Mouse (Mus musculus) MEL (cell line): ENCODE data around the gene Atg13. TPM values are rescaled to one million over a fixed set of nuclear protein-coding genes. Genes with fewer than 3 reads are reported as not detected.

Experiments
- DNase-seq: peaks from one replicate; pipeline ENCODE4 v3.0.0; 2011; ENCODE audit warnings: low read depth, low spot score
- H3K27ac ChIP-seq: 2 replicates; pipeline ENCODE4 v1.5.1; 2012; ENCODE audit warnings: low read depth, mild to moderate bottlenecking, control low read depth, low read length, moderate library complexity; ENCODE audit not compliant: control insufficient read depth
- H3K27me3 ChIP-seq, 2 experiments: fragments of 150-350 bp in 1 of 2; sonication (generic) in 1 of 2; 2 replicates each; pipeline ENCODE4 v1.6.1; 2012; ENCODE audit warnings: low read length in 2 of 2, mild to moderate bottlenecking in 2 of 2, improper control_type of control experiment in 1 of 2, moderate library complexity in 1 of 2; ENCODE audit not compliant: insufficient read depth in 2 of 2, control insufficient read depth in 1 of 2
- H3K36me3 ChIP-seq, 2 experiments: 2 replicates each; pipeline ENCODE4 v1.6.1; 2012 to 2014; ENCODE audit warnings: low read length in 2 of 2, improper control_type of control experiment in 1 of 2, inconsistent platforms in 1 of 2, mild to moderate bottlenecking in 1 of 2; ENCODE audit not compliant: insufficient read depth in 2 of 2, control insufficient read depth in 1 of 2
- H3K4me1 ChIP-seq, 2 experiments: fragments of 150-350 bp in 1 of 2; sonication (generic) in 1 of 2; 2 replicates each; pipeline ENCODE4 v1.6.1; 2012; ENCODE audit warnings: low read length in 2 of 2, improper control_type of control experiment in 1 of 2, mild to moderate bottlenecking in 1 of 2; ENCODE audit not compliant: insufficient read depth in 2 of 2, control insufficient read depth in 1 of 2
- H3K4me3 ChIP-seq, 2 experiments: fragments of 150-350 bp in 1 of 2; sonication (generic) in 1 of 2; 2 replicates each; pipeline ENCODE4 v1.5.1; 2012; ENCODE audit warnings: low read depth in 2 of 2, low read length in 2 of 2, mild to moderate bottlenecking in 2 of 2, moderate library complexity in 2 of 2, control low read depth in 1 of 2, improper control_type of control experiment in 1 of 2; ENCODE audit not compliant: control insufficient read depth in 1 of 2, insufficient read depth in 1 of 2
- H3K79me2 ChIP-seq: 2 replicates; pipeline ENCODE4 v1.6.1; 2012; ENCODE audit warnings: mild to moderate bottlenecking, low read length, moderate library complexity; ENCODE audit not compliant: control insufficient read depth, poor library complexity, insufficient read depth
- H3K9ac ChIP-seq: 2 replicates; pipeline ENCODE4 v1.6.1; 2012; ENCODE audit warnings: low read depth, mild to moderate bottlenecking, control low read depth, low read length, moderate library complexity; ENCODE audit not compliant: control insufficient read depth, poor library complexity, severe bottlenecking
- H3K9me3 ChIP-seq: fragments of 150-350 bp; sonication (generic); replicated peaks from 2 replicates; pipeline ENCODE4 v1.6.1; 2012; ENCODE audit warnings: mild to moderate bottlenecking, low read length, improper control_type of control experiment, moderate library complexity; ENCODE audit not compliant: insufficient read depth
- BHLHE40 ChIP-seq: IDR thresholded peaks from 2 replicates; pipeline ENCODE4 v1.6.1; 2012; ENCODE audit warnings: low read depth, mild to moderate bottlenecking, inconsistent platforms, low read length, improper control_type of control experiment, borderline replicate concordance
- CTCF ChIP-seq, 3 experiments: IDR thresholded peaks in 2 of 3; conservative IDR thresholded peaks in 1 of 3; 2 replicates each; pipeline ENCODE4 v1.5.1; 2011 to 2012; ENCODE audit warnings: low read length in 3 of 3, low read depth in 2 of 3, mild to moderate bottlenecking in 2 of 3, improper control_type of control experiment in 1 of 3, inconsistent platforms in 1 of 3, mixed read lengths in 1 of 3, moderate library complexity in 1 of 3; ENCODE audit not compliant: control insufficient read depth in 1 of 3, insufficient read depth in 1 of 3, poor library complexity in 1 of 3, severe bottlenecking in 1 of 3
- EP300 ChIP-seq, 2 experiments: IDR thresholded peaks; 2 replicates each; pipeline ENCODE4 v1.6.1; 2011; ENCODE audit warnings: improper control_type of control experiment in 2 of 2, low read length in 2 of 2, low read depth in 1 of 2, mild to moderate bottlenecking in 1 of 2
- GABPA ChIP-seq: IDR thresholded peaks from 2 replicates; pipeline ENCODE4 v1.6.1; 2012; ENCODE audit warnings: low read depth, mild to moderate bottlenecking, inconsistent platforms, low read length, improper control_type of control experiment, moderate library complexity
- JUND ChIP-seq: IDR thresholded peaks from 2 replicates; pipeline ENCODE4 v1.6.1; 2011; ENCODE audit warnings: low read depth, mild to moderate bottlenecking, improper control_type of control experiment, low read length
- KAT2A ChIP-seq: conservative IDR thresholded peaks from 2 replicates; pipeline ENCODE4 v1.6.1; 2012; ENCODE audit warnings: low read depth, low read length, improper control_type of control experiment, inconsistent platforms
- MAFK ChIP-seq: IDR thresholded peaks from 2 replicates; pipeline ENCODE4 v1.6.1; 2011; ENCODE audit warnings: low read depth, mild to moderate bottlenecking, low read length, improper control_type of control experiment, borderline replicate concordance
- MYB ChIP-seq: IDR thresholded peaks from 2 replicates; pipeline ENCODE4 v1.6.1; 2011; ENCODE audit warnings: mild to moderate bottlenecking, low read depth, low read length, improper control_type of control experiment
- NELFE ChIP-seq: IDR thresholded peaks from 2 replicates; pipeline ENCODE4 v1.6.1; 2011; ENCODE audit warnings: low read depth, low read length, improper control_type of control experiment
- POLR2AphosphoS2 ChIP-seq: IDR thresholded peaks from 2 replicates; pipeline ENCODE4 v1.6.1; 2011; ENCODE audit warnings: low read length, improper control_type of control experiment
- POLR2AphosphoS5 ChIP-seq: IDR thresholded peaks from 2 replicates; pipeline ENCODE4 v1.6.1; 2012; ENCODE audit warnings: low read depth, borderline replicate concordance, mild to moderate bottlenecking, inconsistent platforms, low read length, moderate library complexity, mixed read lengths
- RCOR1 ChIP-seq: IDR thresholded peaks from 2 replicates; pipeline ENCODE4 v1.6.1; 2012; ENCODE audit warnings: low read depth, mild to moderate bottlenecking, inconsistent platforms, low read length, improper control_type of control experiment
- SIN3A ChIP-seq: IDR thresholded peaks from 2 replicates; pipeline ENCODE4 v1.6.1; 2012; ENCODE audit warnings: low read length, improper control_type of control experiment, inconsistent platforms
- SMC3 ChIP-seq: IDR thresholded peaks from 2 replicates; pipeline ENCODE4 v1.6.1; 2011; ENCODE audit warnings: low read depth, low read length, improper control_type of control experiment
- TBP ChIP-seq: IDR thresholded peaks from 2 replicates; pipeline ENCODE4 v1.8.0; 2011; ENCODE audit warnings: low read depth, low read length, improper control_type of control experiment
- USF1 ChIP-seq: IDR thresholded peaks from 2 replicates; pipeline ENCODE4 v1.6.1; 2014; ENCODE audit warnings: low read depth, mild to moderate bottlenecking, inconsistent platforms, low read length, improper control_type of control experiment, moderate library complexity
- USF2 ChIP-seq, 2 experiments: IDR thresholded peaks; 2 replicates each; pipeline ENCODE4 v1.6.1; 2011 to 2012; ENCODE audit warnings: improper control_type of control experiment in 2 of 2, low read length in 2 of 2, borderline replicate concordance in 1 of 2, inconsistent platforms in 1 of 2, low read depth in 1 of 2, mild to moderate bottlenecking in 1 of 2; ENCODE audit not compliant: insufficient read depth in 1 of 2
- ZKSCAN1 ChIP-seq: IDR thresholded peaks from 2 replicates; pipeline ENCODE4 v1.6.1; 2012; ENCODE audit warnings: low read depth, mild to moderate bottlenecking, inconsistent platforms, low read length, improper control_type of control experiment, moderate library complexity
- ZMIZ1 ChIP-seq: IDR thresholded peaks from 2 replicates; pipeline ENCODE4 v1.6.1; 2012; ENCODE audit warnings: low read depth, mild to moderate bottlenecking, inconsistent platforms, low read length, improper control_type of control experiment, moderate library complexity
- ZNF384 ChIP-seq: IDR thresholded peaks from 2 replicates; pipeline ENCODE4 v1.6.1; 2012; ENCODE audit warnings: low read depth, mild to moderate bottlenecking, inconsistent platforms, low read length, improper control_type of control experiment
- polyA plus RNA-seq, 2 experiments: library from polyadenylated mRNA; stranded (reverse) in 1 of 2; unstranded in 1 of 2; fragments of >175 nt in 1 of 2; fragments of >200 nt in 1 of 2; gene quantifications; 2 replicates each; pipeline versions ENCODE4 v1.2.1 to v1.2.4; 2012; ENCODE audit warnings: low replicate concordance in 2 of 2, low read depth in 1 of 2; ENCODE audit not compliant: insufficient read length in 2 of 2, insufficient read depth in 1 of 2, missing spikeins in 1 of 2
- total RNA-seq: library from RNA; depleted of rRNA; stranded (reverse); fragments of 300-350 nt; gene quantifications from 2 replicates; pipeline ENCODE4 v1.2.3, GENCODE M21; 2012

Gene Atg13
- total and polyA plus RNA-seq, 3 experiments: 8.4 to 27.7 TPM; not detected in 1

DNA sequence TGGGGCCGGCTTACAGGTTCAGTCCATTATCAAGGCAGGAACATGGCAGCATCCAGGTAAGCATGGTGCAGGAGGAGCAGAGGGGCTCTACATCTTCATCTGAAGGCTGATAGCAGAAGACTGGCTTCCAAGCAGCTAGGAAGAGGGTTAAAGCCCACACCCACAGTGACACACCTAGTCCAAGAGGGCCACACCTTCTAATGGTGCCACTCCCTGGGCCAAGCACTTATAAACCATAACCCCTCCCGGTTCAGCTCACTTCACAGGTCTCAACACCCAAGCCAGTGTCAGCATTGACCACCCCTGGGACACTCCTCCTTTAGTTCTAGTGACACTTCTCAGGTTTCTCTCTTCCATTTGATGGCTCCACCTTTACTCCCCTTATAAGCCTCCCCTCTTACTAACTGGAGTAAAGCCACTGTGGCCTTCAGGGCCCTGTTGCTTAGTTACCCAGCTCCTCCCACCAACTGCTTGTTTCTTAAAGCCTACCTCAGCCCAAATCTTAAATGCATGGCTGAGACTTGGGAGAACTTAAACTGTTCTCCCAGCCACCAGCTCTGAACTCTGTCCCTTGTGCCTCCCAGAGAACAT is 67.5 kb downstream of the Atg13 start (continued):
- TF ChIP-seq ZKSCAN1: no peak
- TF ChIP-seq, all 39 proteins: peak for 0

DNA sequence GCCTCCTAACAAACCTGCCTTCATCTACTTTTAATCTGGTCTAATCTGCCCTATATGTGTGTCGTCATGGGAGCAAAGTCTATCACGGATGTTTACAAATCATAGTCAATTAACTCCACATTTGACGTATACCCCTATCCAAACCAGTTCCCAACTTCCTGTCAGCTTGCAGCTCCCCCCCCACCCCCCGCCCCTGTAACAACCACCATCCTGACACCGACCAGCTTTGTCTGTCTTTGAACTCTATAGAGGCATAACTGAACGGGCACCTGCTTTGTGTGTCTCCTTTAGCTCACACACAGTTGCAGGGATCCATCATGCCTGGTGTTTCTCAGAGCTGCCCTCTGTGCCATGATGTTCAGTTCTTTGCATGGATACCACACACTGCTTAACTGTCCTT is 71.4 kb downstream of the Atg13 start:
- Histone ChIP-seq H3K79me2 (no peaks in the 10 kb centered on the region), H3K36me3 (peaks cover 0 to 12% of the 10 kb centered on the region in 2 experiments; a peak in 2 of 4 replicates), H3K4me3 (no peak overlapping the region), H3K4me1 (peaks cover 15 to 16% of the 10 kb centered on the region in 2 experiments), H3K27ac (no peak overlapping the region), H3K9me3 (no peaks in the 10 kb centered on the region), H3K27me3 (no peaks in the 10 kb centered on the region), H3K9ac (no peak overlapping the region)
- DNase-seq: no peak
- TF ChIP-seq GABPA (no peak), EP300 (IDR thresholded peaks at IDR 0.05; ENCODE audit: low read depth in 1 of 2, low read length in 2 of 2) (no peak), RCOR1 (no peak), ZNF384 (no peak), JUND (no peak), KAT2A (no peak), BHLHE40 (no peak), TBP (no peak), ZMIZ1 (no peak), USF1 (no peak), MYB (no peak), POLR2AphosphoS5 (no peak), CTCF (IDR thresholded peaks at IDR 0.05 in 2 of 3, conservative IDR thresholded peaks at IDR 0.05 in 1 of 3; ENCODE audit: control insufficient read depth in 1 of 3, insufficient read depth in 1 of 3, low read depth in 2 of 3, low read length in 3 of 3, poor library complexity in 1 of 3, severe bottlenecking in 1 of 3) (no peak), MAFK (no peak), ZKSCAN1 (no peak), NELFE (no peak), POLR2AphosphoS2 (no peak), USF2 (IDR thresholded peaks at IDR 0.05; ENCODE audit: borderline replicate concordance in 1 of 2, insufficient read depth in 1 of 2, low read depth in 1 of 2, low read length in 2 of 2) (no peak), SIN3A (no peak), SMC3 (no peak)
